Comparison of ENCODE assay signal across 8 mouse cellular contexts in the genomic region with DNA sequence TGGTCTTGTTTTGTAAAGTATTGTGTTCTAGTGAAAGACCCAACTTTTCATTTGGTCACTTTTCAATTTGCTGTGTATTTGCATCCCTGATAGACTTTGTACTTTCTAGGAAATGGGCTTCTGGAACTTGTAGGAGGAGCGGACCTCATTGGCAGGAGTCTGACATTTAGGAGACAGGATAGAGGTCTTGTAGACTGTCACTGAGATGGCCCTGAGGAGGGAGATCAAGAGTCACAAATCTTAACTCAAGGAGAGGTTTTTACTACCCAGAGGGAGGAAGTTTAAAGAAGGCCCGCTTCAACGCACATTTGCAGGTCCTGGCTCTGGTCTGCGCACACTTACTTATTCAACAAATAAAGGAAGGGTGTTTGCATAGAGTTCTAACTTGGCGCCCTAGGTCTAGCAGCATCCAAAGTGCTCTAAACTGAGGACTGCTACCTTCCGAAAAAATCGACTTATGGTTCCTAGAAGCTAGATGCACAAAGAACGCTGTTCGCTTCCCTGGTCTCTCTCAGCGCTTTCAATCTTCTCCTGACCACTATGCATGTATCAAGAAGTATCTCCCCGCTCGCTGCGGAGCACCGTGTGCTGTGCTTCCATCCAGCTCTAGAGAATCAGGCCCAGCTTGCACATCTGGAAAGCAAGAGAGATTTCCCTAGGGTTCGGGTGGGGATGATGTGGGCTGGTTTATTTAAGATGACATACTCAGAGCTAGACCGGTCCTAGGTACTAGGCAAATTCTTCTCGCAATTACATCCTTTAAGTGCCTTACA. TPM values are rescaled to one million over a fixed set of nuclear protein-coding genes. Genes with fewer than 3 reads are reported as not detected.
A peak's percentile ranks its signal among the peaks of the same experiment; 100 is the strongest.
DNase-seq lines count a peak whose midpoint lies in the region; ATAC-seq lines count a peak whose summit lies in the region.

No protein-coding gene starts in this region.

- H3K36me3 ChIP-seq in neural tube, embryonic 13.5 days, result peaks cover 14% of the 10 kb centered on the region

- H3K4me2 ChIP-seq in neural tube, embryonic 13.5 days, result peak overlapping the region; percentile 82

- peak; percentile 7 to 22 for DNase-seq in heart, adult 9 months (ENCODE audit: low spot score in 2 of 2)
- DNase-seq in heart, adult 8-10 months (ENCODE audit: low spot score), result no peak
- peak; percentile 21 for DNase-seq in R1 (ENCODE audit: low read depth, low spot score)
- peak; percentile 24 for DNase-seq in kidney, postnatal 14 days
- DNase-seq in layer of hippocampus, adult 9-10 months (ENCODE audit: low spot score), result no peak
- DNase-seq in right cerebral cortex, postnatal 4 days, result no peak

- peaks cover 32% of the 10 kb centered on the region for H3K4me1 ChIP-seq in neural tube, embryonic 13.5 days (replicated peaks)

- H3K4me3 ChIP-seq in neural tube, embryonic 13.5 days, result peak overlapping the region; percentile 84

- 0 out of 2 replicates have a peak, but pooled peaks have one; percentile 6 for ATAC-seq in granulocyte monocyte progenitor cell, adult 5-6 weeks (replicated peaks; ENCODE audit: poor library complexity, severe bottlenecking)
- no peak; the same call in none of the 2 replicates for ATAC-seq in neural tube, embryonic 13.5 days (ENCODE audit: low read depth)

- peaks cover 14% of the 10 kb centered on the region for H3K27me3 ChIP-seq in neural tube, embryonic 13.5 days

- 7% methylated on average over 17 of the region's 17 CpGs for WGBS in neural tube, embryonic 13.5 days

- H3K9me3 ChIP-seq in neural tube, embryonic 13.5 days, result no peaks in the 10 kb centered on the region

- H3K9ac ChIP-seq in neural tube, embryonic 13.5 days, result peak overlapping the region; percentile 93

- H3K27ac ChIP-seq in neural tube, embryonic 13.5 days (replicated peaks), result peak overlapping the region; percentile 92; the same call in 1 of the 2 replicates

RNA-seq across cellular contexts. Expression of a gene that starts 0.9 kb away (rescaled TPM):
- total RNA-seq in heart, adult 8-10 months (2022), result 10 to 100 TPM; 44.2 to 48.0 (median 46.4) TPM
- 68.9 and 76.2 TPM in 2 replicates for total RNA-seq in granulocyte monocyte progenitor cell, adult 5-6 weeks (2014; fragmentation: Nextera tagmentation)
- 118 and 138 TPM in 2 replicates for total RNA-seq in granulocyte monocyte progenitor cell, adult 5-6 weeks (2017)
- polyA plus RNA-seq in neural tube, embryonic 13.5 days (2015; fragmentation: Nextera tagmentation; extraction: Ambion mirVana), result 123 and 131 TPM in 2 replicates

RNA-seq across cellular contexts. Expression of a gene that starts 24.7 kb away (rescaled TPM):
- total RNA-seq in heart, adult 8-10 months (2022), result 1 to 10 TPM; 6.1 to 7.2 (median 6.5) TPM
- total RNA-seq in granulocyte monocyte progenitor cell, adult 5-6 weeks (2014; fragmentation: Nextera tagmentation), result 13.0 and 14.9 TPM in 2 replicates
- 13.6 and 17.2 TPM in 2 replicates for total RNA-seq in granulocyte monocyte progenitor cell, adult 5-6 weeks (2017)
- 10.2 and 11.7 TPM in 2 replicates for polyA plus RNA-seq in neural tube, embryonic 13.5 days (2015; fragmentation: Nextera tagmentation; extraction: Ambion mirVana)

RNA-seq across cellular contexts. Expression of a gene that starts 25.1 kb away (rescaled TPM):
- 10 to 100 TPM; 21.6 to 28.9 (median 24.7) TPM for total RNA-seq in heart, adult 8-10 months (2022)
- total RNA-seq in granulocyte monocyte progenitor cell, adult 5-6 weeks (2014; fragmentation: Nextera tagmentation), result 128 and 155 TPM in 2 replicates
- 129 and 167 TPM in 2 replicates for total RNA-seq in granulocyte monocyte progenitor cell, adult 5-6 weeks (2017)
- 98.2 and 103 TPM in 2 replicates for polyA plus RNA-seq in neural tube, embryonic 13.5 days (2015; fragmentation: Nextera tagmentation; extraction: Ambion mirVana)

RNA-seq across cellular contexts. Expression of a gene that starts 42.9 kb away (rescaled TPM):
- not detected for total RNA-seq in heart, adult 8-10 months (2022)
- not detected in 2 replicates for total RNA-seq in granulocyte monocyte progenitor cell, adult 5-6 weeks (2014; fragmentation: Nextera tagmentation)
- not detected in 2 replicates for total RNA-seq in granulocyte monocyte progenitor cell, adult 5-6 weeks (2017)
- polyA plus RNA-seq in neural tube, embryonic 13.5 days (2015; fragmentation: Nextera tagmentation; extraction: Ambion mirVana), result 0.29 TPM in 1 of 2 replicates, not detected in the other

RNA-seq across cellular contexts. Expression of a gene that starts 44.1 kb away (rescaled TPM):
- not detected for total RNA-seq in heart, adult 8-10 months (2022)
- not detected in 2 replicates for total RNA-seq in granulocyte monocyte progenitor cell, adult 5-6 weeks (2014; fragmentation: Nextera tagmentation)
- not detected in 2 replicates for total RNA-seq in granulocyte monocyte progenitor cell, adult 5-6 weeks (2017)
- polyA plus RNA-seq in neural tube, embryonic 13.5 days (2015; fragmentation: Nextera tagmentation; extraction: Ambion mirVana), result not detected in 2 replicates

Comparison
In these comparisons a context has a peak if more than half of its experiments do, and no peak if none do; other contexts are left out.
1. DNase-seq: peak in heart, adult 9 months (2 of 2), R1 (single experiment) and kidney, postnatal 14 days (single experiment); none in heart, adult 8-10 months (single experiment), layer of hippocampus, adult 9-10 months (single experiment) and right cerebral cortex, postnatal 4 days (single experiment).
2. RNA of a gene that starts 25.1 kb away (total RNA-seq): 128 to 167 TPM in granulocyte monocyte progenitor cell, adult 5-6 weeks; 21.6 to 28.9 TPM in heart, adult 8-10 months; every median in the first group is over 4 times any median in the second.